Mouse (Mus musculus) kidney, adult 11 months (tissue): ENCODE data around the gene Fetub.

Source experiments
- DNase-seq: peaks from one replicate; pipeline ENCODE4 v3.0.0; 2022

Fetub gene

GRCm38 (mm10) chr16:22967383-22968030, 49.4 kb downstream of the Fetub start:
- DNase-seq = no peak
